Mouse (Mus musculus) adrenal gland, postnatal 14 days (tissue): Measurements from ENCODE around the gene Psmg4. TPM values are rescaled to one million over a fixed set of nuclear protein-coding genes. Genes with fewer than 3 reads are reported as not detected.
A peak's percentile ranks its signal among the peaks of the same experiment; 100 is the strongest.

Experiments
- DNase-seq: peaks from one replicate; pipeline ENCODE4 v3.0.0; 2021; ENCODE audit warnings: mixed read lengths
- long read RNA-seq, 2 experiments: library from polyadenylated mRNA; stranded (forward); transcript quantifications; one replicate each; pipeline ENCODE4 v2.0.0; 2021
- total RNA-seq: library from RNA; stranded (reverse); gene quantifications from 2 replicates; pipeline ENCODE4 v1.2.3, GENCODE M21; 2021

Psmg4 gene
- 30.2 and 40.3 TPM in 2 replicates for total RNA-seq
- long read RNA-seq, experiment 1, transcript Psmg4-201 (2 exons, 474 nt), result minor isoform, 5 of 24 reads
- long read RNA-seq, experiment 1, transcript Psmg4-202 (3 exons, 555 nt), result major isoform, 17 of 24 reads
- long read RNA-seq, experiment 1, partial matches to known transcripts, result 0 of 24 reads
- long read RNA-seq, experiment 1, other reads (novel, unspliced or antisense), result 2 of 24 reads
- long read RNA-seq, experiment 2, transcript Psmg4-201 (2 exons, 474 nt), result minor isoform, 13 of 30 reads
- long read RNA-seq, experiment 2, transcript Psmg4-202 (3 exons, 555 nt), result major isoform, 16 of 30 reads
- long read RNA-seq, experiment 2, partial matches to known transcripts, result 0 of 30 reads
- long read RNA-seq, experiment 2, other reads (novel, unspliced or antisense), result 1 of 30 reads

DNA sequence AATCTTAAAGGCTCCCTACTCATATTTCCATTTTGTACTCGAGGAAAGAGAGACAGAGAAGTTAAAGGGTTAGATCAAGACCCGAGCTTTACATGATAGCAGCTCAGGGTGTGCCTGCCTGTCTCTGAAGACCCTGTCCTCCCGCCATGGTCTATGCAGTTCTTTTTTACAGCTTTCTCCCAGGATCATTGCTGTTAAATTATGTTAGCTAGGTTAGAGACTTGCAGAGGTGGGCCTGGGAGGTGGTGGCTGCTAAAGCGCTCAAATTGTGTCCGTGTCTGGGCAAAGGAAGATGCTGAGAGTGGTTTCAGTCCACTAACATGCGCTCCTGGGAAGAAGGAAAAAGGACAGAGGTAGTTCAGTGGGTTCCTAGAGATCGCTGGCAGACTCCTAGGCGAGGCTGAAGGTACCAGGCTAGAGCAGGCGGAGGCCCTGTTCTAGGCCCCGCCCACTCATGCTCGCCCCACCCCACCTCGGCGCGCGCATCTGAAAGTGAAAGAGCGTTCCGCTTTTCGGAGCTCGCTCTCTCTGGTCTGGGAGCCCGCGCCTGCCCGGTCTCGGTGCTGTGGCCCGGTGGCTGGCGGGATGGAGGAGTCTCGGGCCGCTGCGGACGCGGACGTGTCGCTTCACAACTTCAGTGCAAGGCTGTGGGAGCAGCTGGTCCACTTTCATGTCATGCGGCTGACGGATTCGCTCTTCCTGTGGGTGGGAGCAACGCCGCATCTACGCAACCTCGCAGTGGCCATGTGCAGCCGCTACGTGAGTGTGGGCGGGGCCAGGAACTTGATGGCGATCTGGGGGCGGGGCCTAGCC lies at the start of gene Psmg4:
Gene Psmg4, plus strand, starts transcription at position 474 of the 813 bp plus-strand sequence.
- peak; percentile 97 for DNase-seq

DNA sequence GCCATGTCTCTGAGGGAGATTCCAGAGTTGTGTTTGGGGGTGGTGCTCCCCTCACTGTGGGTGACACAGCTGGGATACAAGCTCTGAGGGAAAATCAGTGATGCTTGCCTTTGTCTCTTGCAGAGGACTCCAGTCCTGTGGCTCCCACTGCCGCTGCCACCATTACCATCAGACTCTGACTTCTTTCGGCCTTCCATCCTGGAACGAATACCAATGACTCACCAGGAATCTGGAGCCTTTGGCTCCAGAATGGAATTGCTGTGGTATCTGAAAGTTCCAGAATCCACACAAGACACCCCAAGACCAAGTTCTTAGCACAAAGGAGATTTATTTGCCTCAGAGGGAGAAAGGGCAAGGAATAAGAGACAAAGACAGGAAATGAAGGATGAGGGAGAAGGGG lies 49.7 kb upstream of the Psmg4 start:
- no peak for DNase-seq

DNA sequence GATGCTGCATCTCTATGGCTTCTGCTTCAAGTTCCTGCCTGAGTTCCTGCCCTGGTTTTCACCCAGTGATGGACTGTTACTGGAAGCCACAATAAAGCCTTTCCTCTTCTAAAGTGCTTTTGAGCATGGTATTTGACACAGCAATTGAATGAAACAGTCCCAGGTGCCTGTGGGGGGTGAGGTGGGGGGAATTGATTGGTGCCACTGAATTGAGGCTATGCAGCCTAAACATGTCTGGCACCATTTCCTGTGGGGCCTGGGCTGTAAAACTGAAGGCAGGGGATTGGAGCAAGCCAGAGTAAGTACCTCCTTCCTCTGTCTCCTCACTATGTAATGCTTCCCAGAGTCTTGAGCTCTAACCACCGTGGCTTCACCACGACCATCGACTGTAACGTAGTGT lies 48.1 kb upstream of the Psmg4 start:
- no peak for DNase-seq

DNA sequence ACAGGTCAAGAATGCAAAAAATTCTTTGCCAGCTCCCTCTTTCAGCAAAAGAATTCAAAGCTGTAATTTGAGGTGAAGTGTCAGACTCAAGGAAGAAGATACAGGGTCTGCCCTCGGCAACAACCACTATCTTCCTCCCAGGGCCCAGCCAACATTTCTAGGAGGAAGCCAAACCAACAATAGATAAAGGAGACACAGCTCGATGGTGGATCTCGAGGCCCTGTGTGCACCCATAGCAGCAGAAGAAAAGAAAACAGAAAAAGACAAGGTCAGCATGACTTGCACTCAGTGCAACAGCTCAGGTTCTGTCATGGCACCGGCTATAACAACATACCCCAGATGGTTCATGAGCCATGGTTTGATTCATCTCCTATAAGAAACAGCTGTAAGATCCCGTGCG lies 46.3 kb upstream of the Psmg4 start:
- DNase-seq, result no peak

DNA sequence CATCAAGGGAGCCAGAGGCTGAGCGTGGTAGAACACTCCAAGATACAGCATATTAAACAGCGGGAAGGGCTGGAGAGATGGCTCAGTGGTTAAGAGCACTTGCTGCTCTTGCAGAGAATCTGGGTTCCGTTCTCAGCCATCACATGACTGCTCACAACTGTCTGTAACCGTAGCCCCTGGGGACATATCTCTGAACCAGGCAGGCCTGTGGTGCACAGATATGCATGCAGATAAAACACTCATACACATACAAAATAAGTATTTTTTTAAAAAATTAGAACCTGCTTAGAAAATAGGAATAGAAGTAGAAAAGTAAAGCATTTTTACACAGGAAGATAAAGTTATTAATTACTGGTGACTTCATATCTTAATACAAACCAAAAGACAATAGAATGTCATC lies 43.9 kb upstream of the Psmg4 start:
- DNase-seq, result no peak

DNA sequence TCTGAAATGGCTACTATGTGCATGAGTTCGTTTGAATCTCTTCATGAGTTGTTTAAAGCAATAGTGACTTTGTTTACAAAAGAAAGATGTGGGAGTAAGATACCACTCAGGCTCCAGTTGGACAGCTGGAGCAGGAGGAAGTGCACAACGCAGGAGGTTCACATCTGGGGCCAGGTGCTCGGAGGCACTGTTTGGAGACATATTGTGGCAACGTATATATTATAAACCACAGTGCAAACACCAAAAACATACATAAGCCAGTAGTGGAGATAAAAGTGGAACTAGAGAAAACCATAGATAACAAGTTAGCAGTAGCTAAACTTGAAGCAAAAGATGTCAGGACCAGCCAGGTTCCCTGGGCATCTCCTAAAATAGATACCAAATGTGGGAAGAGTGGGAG lies 43.4 kb upstream of the Psmg4 start:
- no peak for DNase-seq

DNA sequence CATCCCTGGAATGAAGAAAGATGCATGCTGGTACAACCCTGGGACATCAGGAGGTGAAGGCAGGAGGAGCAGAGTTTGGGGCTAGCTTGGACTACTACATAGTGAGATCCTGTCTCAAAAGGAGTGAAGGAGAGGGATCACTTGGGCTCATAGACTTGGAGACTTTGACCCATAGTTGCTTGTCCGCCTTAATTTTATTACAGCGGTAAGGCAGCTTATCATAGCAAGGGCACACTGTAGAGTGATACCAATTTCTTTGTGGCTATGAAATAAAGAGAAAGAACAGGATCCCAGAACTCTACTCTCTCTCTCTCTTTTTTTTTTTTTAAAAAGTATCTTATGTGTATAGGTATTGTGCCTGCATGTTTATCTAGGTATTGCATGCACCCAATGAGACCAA lies 42.2 kb upstream of the Psmg4 start:
- DNase-seq, result no peak

DNA sequence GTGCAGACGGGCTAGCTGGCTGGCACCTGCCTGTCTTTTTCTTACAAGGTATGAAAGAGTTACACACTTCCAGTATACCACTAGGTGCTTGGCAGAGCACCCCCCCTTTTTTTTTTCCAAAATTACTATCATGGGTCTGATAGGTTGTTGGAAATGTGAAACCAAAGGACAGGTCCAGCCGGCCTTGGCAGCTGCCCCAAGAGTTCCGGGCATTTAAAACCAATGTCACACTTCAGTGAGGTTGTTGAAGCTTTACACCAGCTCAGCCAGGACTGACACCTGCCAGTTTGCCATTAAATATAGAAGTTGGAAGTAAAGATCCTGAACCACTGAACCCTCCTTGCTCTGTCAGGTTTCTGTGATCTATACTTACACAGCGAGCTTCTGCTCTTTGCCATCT lies 37.1 kb upstream of the Psmg4 start:
- no peak for DNase-seq

DNA sequence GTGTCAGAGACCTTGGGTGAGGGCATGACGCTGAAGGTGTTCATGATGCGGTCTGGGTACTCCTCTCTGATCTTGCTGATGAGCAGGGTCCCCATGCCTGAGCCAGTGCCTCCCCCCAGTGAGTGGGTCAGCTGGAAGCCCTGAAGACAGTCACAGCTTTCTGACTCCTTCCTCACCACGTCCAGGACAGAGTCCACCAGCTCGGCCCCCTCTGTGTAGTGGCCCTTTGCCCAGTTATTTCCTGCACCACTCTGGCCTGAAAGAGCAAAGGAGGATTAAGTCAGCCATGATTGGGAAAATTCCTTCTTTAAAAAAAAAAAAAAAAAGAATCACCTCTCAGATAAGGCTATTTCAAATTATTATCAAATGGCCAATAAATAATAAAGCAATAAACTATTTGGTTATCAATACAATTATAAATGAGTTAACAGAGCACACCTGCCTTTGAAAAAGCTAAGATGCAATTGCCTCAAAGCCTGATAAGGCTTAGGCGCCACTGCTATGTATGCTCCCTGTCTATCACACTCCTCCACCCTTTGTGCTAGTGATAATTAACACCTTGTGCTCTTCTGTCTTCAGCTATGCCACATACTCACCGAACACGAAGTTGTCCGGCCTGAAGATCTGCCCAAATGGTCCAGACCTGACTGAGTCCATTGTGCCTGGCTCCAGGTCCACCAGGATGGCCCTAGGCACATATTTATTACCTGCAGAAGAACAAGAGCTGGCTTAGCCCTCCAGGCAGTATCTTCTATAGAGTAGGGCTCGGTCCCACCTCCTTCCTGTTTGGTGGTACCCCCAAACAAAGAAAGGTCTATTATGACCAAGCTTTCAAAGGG lies 34.3 kb upstream of the Psmg4 start:
- no peak for DNase-seq

DNA sequence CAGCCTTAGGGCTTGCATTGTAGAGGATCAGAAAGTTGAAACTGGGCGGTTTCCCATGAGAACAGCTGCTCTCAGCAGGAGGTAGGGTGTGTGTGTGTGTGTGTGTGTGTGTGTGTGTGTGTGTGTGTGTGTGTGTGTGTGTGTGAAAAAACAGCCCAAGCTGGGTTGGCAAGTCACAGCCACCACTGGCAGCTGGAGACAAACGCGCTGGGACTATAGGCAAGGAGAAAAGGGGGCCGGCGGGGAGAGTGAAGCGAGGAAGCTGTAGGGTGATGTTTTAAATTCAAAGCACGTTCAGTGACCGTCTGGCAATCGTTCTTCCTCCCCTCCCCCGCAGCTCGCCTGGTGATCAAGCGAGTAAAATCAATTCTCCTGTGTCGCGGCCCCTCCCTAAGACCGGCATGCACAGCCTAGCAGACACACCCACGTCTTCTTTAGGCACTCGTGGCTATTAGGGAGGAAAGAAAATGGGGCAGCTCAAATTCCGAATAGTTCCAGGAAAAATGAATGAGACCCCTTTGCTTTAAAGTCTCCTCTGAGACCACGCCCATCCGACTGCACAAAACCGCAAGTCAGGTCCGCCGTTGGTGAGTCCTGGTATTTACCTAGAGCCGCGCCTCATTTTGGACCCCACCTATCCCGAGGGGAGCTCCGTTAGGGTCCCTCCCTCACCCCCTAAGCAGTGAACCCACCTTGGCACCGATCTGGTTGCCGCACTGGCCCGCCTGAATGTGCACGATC lies 33.1 kb upstream of the Psmg4 start:
- DNase-seq, result peak; percentile 26

DNA sequence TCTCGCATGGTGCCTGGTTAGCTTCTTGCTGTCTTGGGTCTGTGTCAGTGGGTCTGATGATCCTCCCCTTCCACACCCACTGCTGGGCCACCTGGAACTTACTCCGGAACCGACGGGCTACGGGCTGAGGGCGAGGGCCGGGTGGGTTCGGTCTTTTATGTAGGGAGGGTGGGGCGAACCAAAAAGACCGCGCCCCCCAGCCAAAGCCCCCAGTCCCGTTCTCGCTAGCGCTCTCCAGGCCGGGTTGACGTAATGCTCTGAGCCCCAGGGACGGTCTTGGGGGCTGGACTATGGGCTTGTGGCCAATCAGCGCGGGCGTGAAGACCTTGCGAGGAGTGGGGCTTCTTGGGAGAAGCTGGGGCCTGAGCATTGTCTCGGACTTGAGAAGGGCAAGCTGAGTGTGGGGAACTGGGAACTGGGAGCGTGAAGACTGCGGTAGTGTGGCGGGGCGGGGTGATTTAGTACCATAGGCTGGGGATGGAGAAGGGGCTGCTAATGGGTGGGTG lies 32.5 kb upstream of the Psmg4 start, which contains the start of gene Tubb2b:
Gene Tubb2b, minus strand, starts transcription at position 241 of the 506 bp plus-strand sequence.
- peak; percentile 55 for DNase-seq

DNA sequence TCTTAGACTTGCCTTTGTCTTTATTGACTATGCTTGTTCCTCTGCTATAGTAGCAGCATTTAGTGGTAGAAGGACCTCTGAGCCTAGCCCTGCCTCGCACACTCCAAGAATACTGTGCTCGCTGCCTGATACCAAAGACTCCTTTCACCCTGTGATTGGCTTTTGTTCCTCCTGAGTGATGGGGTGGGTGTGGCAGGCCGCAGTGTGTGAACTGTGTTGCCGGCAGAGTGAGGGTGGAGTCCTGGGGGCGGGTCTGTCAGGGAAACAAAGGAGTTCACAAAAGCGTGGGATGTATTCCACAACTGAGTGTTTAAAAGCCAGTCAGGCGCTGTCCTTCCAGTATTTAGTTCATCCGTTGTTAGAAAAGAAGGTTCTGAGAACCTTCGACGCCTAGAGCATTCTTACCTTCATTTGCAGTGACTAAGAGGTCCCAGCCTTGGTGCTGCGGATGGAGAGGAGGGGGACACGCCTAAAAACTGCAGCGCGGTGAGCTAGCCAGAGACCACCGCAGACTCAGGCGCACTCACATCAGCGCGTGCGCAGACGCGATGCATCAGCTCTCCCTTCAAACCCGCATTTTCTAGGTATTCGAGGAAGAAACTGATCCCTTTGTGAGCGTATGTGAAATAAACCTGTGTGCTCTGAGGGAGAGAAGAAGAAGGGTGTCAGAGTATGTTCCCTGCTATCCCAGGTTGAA lies 31.6 kb upstream of the Psmg4 start:
- peak; percentile 38 for DNase-seq

DNA sequence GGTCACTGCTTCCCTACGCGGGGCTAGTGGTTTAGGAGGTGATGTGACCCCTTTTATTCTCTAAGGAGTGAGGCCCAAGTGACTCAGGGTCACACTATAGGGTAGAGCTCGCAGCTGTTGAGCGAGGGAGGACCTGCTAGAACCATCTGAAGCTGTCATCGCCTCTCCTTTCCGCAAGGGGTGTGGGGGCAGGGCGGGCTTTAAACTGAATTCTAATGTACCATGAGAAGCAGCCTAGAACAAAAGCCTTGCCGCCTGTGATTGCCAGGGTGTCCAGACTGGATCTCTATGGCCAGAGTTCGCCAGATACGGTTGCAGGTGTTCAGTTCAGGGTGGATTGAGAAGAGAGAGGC lies 31.1 kb upstream of the Psmg4 start:
- peak; percentile 49 for DNase-seq

DNA sequence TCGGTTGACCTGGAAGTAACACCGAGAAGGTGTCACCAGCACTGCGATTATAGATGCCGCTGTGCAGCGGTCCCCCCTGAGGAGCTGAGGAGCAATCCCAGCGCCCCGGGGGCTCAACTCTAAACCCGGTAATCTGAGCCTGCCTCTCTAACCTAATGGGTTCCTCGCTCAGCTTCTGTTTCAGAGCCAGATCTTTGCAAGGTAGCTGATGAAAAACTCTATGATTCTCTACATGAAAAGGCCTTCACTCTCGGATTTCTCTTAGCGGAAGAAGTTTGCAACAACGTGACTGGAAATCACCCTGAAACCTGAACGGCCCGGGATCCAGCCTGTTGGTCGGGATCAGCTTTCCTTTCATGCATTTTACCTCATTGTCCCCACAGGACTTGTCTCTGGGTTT lies 30.5 kb upstream of the Psmg4 start:
- DNase-seq, result no peak

DNA sequence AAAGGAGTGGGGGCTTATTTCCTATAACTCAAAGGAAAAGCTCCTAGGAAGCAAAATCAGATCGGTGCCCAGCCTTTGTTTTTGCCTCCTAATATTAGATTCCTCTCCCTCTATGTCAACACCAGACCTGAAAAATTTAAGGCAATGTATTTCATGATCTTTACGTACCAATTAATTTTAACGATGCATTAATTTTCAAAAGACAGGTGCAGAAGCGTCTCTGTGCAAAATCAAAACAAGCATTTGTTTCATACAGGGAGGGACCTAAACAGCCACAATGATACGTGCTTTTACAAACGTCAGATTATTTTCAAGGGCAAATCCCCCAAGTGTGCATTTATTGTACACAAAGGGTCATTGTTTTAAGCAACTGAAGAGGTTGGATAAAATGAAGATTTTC lies 29.9 kb upstream of the Psmg4 start:
- no peak for DNase-seq

DNA sequence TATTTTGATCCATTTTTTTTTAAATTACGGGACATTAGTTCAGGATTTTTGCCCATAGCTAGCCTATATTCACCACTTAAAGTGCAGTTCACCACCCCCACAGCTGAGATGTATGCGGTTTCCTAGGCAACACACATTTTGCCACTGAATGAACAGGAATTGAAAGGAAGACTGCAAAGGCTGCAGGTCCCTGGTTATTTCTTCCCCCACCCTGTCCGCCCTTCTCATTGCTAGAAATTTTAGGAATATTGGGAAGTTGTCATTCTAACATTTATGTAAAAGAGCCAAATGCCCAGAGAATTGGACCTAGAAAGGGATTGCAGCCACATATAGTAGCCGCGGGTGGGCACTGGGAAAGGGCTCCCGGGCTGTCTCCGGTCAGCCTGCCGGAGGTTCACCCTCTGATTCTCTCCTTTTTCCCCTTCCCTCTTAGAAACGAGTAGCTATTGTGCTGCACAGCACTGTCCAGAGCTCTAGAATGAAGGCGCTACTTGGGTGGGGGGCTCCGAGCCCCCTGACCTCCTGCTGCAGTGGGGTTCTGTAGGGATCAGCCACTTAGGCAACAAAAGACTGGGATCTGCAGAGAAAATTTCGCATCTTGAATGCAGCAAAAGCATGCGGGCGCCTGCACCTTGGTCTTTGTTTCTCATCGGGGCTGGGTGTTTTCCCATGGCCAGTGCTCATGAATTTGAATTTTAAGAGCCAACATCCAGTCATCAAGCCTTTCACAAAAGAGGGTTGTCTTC lies 29.3 kb upstream of the Psmg4 start:
- no peak for DNase-seq

DNA sequence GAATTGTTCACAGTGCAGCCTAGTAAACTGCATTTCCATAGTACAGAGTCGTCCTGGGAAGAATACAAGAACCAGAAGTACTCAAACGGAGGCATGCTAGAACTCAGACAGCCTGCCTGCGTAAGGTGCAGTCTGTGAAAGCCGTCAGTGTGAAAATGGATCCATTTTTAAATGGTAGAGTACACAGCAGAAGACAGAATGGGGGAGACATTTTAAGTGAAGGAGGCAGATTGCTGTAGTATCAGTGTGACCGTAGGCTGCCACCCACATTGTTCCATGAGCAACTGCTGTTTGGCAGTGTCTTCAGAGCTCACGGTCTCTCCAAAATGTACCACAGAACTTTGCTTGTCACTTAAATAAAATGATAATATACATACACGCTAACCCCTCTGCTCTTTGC lies 28.5 kb upstream of the Psmg4 start:
- no peak for DNase-seq

DNA sequence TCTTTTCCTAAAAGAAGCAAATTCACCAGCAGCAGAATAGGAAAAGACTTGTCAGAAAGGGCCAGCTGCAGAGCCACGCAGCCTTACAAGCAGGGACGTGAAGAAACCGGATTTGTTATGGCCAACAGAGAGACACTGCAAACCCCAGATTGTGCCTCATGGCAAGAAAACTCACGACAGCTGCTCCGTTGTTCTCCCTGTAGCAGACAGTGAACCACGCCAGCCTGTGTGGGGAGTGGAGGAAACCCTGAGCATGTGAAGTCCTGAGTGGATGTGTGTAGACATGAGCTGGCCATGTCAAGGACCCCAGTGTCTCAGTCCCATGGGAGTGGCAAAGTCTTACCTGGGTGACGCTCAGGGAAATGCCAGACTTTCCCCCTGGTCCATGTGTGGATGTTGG lies 26.2 kb upstream of the Psmg4 start:
- no peak for DNase-seq

DNA sequence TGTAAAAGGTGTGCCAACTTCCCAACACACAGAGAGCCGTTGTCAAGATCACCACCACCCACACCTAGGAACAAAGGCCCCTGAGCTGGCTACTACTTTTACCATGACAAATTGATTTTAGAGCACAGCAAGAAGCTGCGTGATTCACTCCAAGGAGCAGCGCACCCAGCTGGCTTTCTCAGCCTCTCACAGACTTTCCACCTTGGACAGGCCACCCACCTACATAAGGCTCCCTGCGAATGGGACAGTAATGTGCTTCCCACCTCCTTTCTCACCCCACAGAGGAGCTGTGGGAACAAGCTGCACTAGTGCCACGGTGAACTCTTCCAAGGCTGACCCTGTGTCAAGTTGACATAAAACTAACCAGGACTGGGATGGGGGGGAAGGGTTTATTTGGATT lies 19.4 kb upstream of the Psmg4 start:
- no peak for DNase-seq

DNA sequence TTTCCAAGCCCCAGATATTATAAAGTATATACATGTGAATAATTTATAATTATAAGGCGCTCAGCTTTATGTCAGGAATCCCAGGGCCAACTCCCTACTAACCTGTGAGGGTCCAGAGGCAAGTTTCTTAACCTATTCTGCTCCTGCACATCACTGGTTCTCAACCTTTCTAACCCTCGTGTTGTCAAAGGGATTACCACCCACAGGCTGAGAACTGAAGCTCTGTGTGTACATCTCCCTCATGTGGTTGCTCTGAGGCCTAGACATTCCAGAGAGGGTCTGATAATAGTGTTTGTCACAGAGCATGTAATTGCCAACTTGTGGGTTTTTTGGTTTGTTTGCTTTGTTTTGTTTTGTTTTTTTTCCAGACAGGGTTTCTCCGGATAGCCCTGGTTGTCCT lies 15.8 kb upstream of the Psmg4 start:
- DNase-seq, result no peak
